Mouse (Mus musculus) lung, postnatal 14 days (tissue): ENCODE results near the gene Ier5.

Source experiments
- DNase-seq: peaks from one replicate; pipeline ENCODE4 v3.0.0; 2021

The Ier5 gene

GRCm38 (mm10) chr1:155052131-155052760, 47.2 kb downstream of the Ier5 start:
- no peak for DNase-seq

- DNase-seq: no peak
These were observed 47.7 kb downstream of the Ier5 start for GRCm38 (mm10) chr1:155051701-155052127.

- DNase-seq: no peak
These were observed 48.4 kb downstream of the Ier5 start for GRCm38 (mm10) chr1:155050897-155051592.

- DNase-seq: peak; percentile 60
These were observed 49.3 kb downstream of the Ier5 start for GRCm38 (mm10) chr1:155050174-155050573.

- DNase-seq: peak; percentile 99
These were observed 50.5 kb downstream of the Ier5 start for GRCm38 (mm10) chr1:155048947-155049346.
